Mouse (Mus musculus) embryonic facial prominence, embryonic 15.5 days (tissue): Measurements from ENCODE around the gene Cybrd1. TPM values are rescaled to one million over a fixed set of nuclear protein-coding genes. Genes with fewer than 3 reads are reported as not detected.

Experiments used
- ATAC-seq: fragments of 200-750 bp; cut with Nextera tagmentation; 2 replicates; pipeline ENCODE4 v1.8.0; 2017; ENCODE audit warnings: low read depth, moderate TSS enrichment; ENCODE audit not compliant: insufficient number of reproducible peaks, low FRiP score, low TSS enrichment
- H3K27ac ChIP-seq: fragments of 300-500 bp; sonication (generic); replicated peaks from 2 replicates; pipeline ENCODE4 v1.5.1; 2015; ENCODE audit warnings: mild to moderate bottlenecking, inconsistent platforms
- H3K27me3 ChIP-seq: fragments of 300-500 bp; sonication (generic); 2 replicates; pipeline ENCODE4 v1.6.1; 2015; ENCODE audit warnings: inconsistent platforms
- H3K36me3 ChIP-seq: fragments of 300-500 bp; sonication (generic); 2 replicates; pipeline ENCODE4 v1.6.1; 2015; ENCODE audit warnings: mild to moderate bottlenecking, inconsistent platforms
- H3K4me1 ChIP-seq: fragments of 300-500 bp; sonication (generic); 2 replicates; pipeline ENCODE4 v1.6.1; 2015; ENCODE audit warnings: inconsistent platforms
- H3K4me2 ChIP-seq: fragments of 300-500 bp; sonication (generic); replicated peaks from 2 replicates; pipeline ENCODE4 v1.6.1; 2015; ENCODE audit warnings: mild to moderate bottlenecking, inconsistent platforms
- H3K4me3 ChIP-seq: fragments of 300-500 bp; sonication (generic); replicated peaks from 2 replicates; pipeline ENCODE4 v1.5.1; 2015; ENCODE audit warnings: mild to moderate bottlenecking, inconsistent platforms
- H3K9ac ChIP-seq: fragments of 300-500 bp; sonication (generic); 2 replicates; pipeline ENCODE4 v1.6.1; 2015; ENCODE audit warnings: inconsistent platforms
- H3K9me3 ChIP-seq: fragments of 300-500 bp; sonication (generic); replicated peaks from 2 replicates; pipeline ENCODE4 v1.6.1; 2016; ENCODE audit warnings: inconsistent platforms
- WGBS: fragments of 180-500 bp; shearing (Covaris S2); methylation state at CpG from one replicate; pipeline ENCODE4 v1.1.7; 2015; 5-methylcytosine and 5-hydroxymethylcytosine counted together
- polyA plus RNA-seq: library from polyadenylated mRNA; unstranded; fragments of >200 nt; fragmentation: Nextera tagmentation; extraction: Ambion mirVana; gene quantifications from 2 replicates; pipeline ENCODE4 v1.2.1, GENCODE M21; 2015

Cybrd1 gene
- polyA plus RNA-seq, 1 experiment from 2014 or later = 6.9 TPM

DNA sequence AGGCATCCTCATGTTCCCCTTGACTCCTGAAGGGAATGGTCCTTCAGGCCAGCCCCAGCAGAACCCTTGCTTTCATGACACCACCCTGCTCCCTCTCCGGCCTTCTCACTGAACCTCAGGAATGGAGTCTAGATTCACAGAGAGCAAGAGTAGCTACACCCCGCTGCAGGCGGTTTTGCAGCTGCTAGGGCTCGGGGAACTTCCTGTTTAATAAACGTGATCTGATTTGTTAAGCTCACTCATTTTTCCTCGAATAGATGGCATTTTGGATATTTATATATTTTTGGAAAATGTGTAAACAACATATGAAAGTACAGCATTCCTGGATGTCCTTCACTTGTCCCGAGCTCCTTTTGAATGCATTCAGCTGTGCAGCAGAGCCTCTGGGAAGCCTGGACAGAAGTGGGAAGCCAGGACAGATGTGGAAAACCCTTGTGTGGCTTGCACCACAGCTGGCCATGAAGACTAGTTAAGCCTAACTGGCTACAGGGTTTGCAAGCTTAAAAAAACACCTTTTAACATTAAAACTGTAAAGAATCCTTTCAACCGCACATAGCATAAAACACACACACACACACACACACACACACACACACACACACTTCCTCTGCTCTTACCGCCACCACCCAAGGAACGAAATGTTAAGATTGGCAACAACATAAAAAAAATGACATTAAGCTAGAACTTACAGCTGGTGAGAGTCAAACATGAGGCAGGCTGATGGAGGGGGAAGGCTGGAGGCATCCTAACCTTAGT is 10.2 kb downstream of the Cybrd1 start:
- Histone ChIP-seq H3K4me3 (no peak overlapping the region), H3K27me3 (no peaks in the 10 kb centered on the region), H3K9ac (no peak overlapping the region), H3K9me3 (no peaks in the 10 kb centered on the region), H3K36me3 (0 out of 2 replicates have a peak, but pooled peaks cover 3% of the 10 kb centered on the region), H3K27ac (no peak overlapping the region), H3K4me1 (no peaks in the 10 kb centered on the region; the same call in 1 of the 2 replicates), H3K4me2 (no peak overlapping the region)
- no peak for ATAC-seq
- WGBS = 56% methylated on average over 10 of the region's 10 CpGs

DNA sequence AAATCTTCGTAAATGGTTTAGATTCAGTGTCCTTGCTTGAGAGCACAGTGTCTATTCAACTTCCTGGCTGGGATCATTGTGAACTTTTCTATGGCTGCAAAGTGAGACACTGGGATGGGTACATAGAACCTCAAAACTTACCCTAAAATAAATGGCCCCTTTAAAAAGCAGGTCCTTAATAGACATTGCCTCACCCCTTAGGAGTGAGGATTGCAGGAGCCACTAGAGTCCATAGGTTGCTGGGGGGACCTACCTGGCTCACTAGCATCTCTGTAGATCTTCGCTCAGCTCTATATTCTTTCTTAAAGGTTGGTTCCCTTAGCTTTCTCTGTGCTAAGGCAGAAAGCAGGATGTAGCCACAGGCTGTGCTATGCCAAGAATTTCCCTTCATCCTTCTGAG is 12.6 kb downstream of the Cybrd1 start:
- Histone ChIP-seq H3K27me3 (no peaks in the 10 kb centered on the region), H3K4me2 (no peak overlapping the region), H3K4me1 (no peaks in the 10 kb centered on the region), H3K27ac (no peak overlapping the region), H3K4me3 (no peak overlapping the region), H3K36me3 (peaks cover 5% of the 10 kb centered on the region; the same call in 1 of the 2 replicates), H3K9me3 (no peaks in the 10 kb centered on the region), H3K9ac (no peak overlapping the region)
- 88% methylated on average over 2 of the region's 2 CpGs for WGBS
- ATAC-seq = no peak

DNA sequence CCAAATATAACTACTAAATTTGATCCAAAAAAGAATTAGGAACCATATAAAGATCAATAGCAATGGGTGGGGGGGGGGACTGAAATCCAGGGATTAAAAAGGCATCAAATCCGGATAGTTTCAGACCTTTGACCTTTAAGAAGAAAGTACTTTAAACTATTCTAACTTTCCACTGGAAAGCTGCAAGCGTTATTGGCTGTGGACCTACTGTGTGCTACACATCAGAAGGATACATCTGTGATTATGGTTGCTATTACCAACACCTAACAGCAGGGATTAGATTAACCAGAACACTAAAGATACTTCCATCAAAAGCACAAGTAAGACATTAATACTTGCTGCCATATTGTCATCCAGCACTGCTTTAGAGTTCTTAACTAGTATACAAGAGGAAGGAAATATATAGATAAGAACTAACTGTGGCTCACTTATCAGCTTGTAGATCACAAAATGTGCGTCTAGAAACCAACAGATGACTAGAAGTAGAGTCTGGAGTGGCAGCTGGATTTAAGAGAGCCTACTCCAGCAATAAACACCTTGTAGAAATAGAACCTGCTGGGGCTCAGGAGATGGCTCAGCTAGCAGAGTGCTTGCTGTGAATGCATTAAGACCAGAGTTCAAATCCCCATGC is 14.3 kb downstream of the Cybrd1 start:
- Histone ChIP-seq H3K4me3 (no peak overlapping the region), H3K27me3 (no peaks in the 10 kb centered on the region), H3K27ac (no peak overlapping the region), H3K9ac (no peak overlapping the region), H3K36me3 (peaks cover 10% of the 10 kb centered on the region; the same call in 1 of the 2 replicates), H3K4me2 (no peak overlapping the region), H3K9me3 (no peaks in the 10 kb centered on the region), H3K4me1 (no peaks in the 10 kb centered on the region)
- 75% methylated on average over 3 of the region's 3 CpGs for whole genome bisulfite sequencing
- ATAC-seq = no peak

DNA sequence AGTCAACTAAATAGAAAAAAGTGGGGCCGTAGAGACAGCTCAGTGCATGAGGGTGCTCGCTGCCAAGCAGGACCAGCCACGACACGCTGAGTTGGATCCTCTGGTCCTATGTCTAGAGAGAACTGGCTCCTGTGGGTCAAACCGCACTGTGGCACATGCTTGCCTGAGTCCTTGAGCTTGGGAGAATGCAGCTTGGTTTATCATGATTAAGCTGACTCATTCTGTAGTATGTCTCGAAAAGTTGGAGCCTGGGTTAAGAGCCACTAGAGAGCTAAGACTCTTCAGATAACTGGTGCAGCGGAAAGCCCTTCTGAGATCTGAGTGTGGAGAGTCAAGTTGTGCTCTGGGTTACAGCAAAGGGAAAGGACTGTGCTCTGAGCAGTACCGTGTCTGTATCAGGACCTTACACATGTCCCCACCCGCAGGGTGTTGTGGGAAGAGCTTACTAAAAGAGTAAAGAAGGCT is 16.4 kb downstream of the Cybrd1 start:
- Histone ChIP-seq H3K9me3 (no peaks in the 10 kb centered on the region), H3K27me3 (no peaks in the 10 kb centered on the region), H3K27ac (no peak overlapping the region), H3K4me3 (no peak overlapping the region), H3K4me2 (no peak overlapping the region), H3K4me1 (no peaks in the 10 kb centered on the region), H3K36me3 (peaks cover 18% of the 10 kb centered on the region; the same call in 1 of the 2 replicates), H3K9ac (no peak overlapping the region)
- WGBS = 85% methylated on average over 9 of the region's 9 CpGs
- ATAC-seq = no peak

DNA sequence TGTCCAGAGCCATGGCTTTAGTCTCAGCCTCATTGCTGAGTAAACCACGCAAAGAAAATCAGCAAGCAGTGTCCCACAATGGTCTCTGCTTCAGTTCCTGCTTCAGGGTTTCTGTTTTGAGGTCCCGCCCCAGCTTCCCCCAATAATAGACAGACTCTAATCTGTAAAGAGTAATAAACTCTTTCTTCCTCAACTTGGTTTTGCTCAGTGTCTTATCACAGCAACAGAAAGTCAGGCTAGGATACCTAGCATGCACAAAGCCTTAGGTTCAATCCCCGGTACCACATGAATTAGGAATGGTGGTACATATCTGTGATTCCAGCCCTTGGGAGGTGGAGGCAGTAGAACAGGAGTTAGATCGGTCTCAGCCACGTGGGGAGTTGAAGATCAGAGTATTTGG is 17.1 kb downstream of the Cybrd1 start:
- Histone ChIP-seq H3K27ac (no peak overlapping the region), H3K9me3 (no peaks in the 10 kb centered on the region), H3K27me3 (no peaks in the 10 kb centered on the region), H3K4me3 (no peak overlapping the region), H3K36me3 (peaks cover 18% of the 10 kb centered on the region; the same call in 1 of the 2 replicates), H3K4me1 (no peaks in the 10 kb centered on the region), H3K4me2 (no peak overlapping the region), H3K9ac (no peak overlapping the region)
- ATAC-seq = no peak
- WGBS = 70% methylated on average over 5 of the region's 5 CpGs

DNA sequence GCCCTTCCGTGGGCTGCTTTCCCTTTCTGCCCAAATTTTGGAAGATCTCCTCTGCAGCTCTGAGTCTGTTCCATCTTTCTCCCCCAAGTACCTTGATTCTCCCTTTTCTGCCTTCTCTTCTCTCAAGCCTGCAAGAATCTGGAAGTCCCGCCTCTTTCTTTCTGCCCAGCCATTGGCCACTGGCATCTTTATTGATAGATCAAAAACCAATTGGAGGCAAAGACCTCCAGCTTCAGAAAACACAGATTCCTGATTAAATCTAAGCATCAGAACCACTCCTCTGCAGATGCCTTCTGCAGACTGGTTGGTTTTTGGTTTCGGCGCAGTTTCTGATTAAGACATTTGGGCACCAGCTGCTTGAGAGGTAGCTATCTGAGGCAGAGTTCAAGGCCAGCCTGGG is 22.9 kb downstream of the Cybrd1 start:
- Histone ChIP-seq H3K27me3 (no peaks in the 10 kb centered on the region), H3K4me1 (no peaks in the 10 kb centered on the region), H3K27ac (no peak overlapping the region), H3K9ac (no peak overlapping the region), H3K4me2 (no peak overlapping the region), H3K9me3 (no peaks in the 10 kb centered on the region), H3K36me3 (peaks cover 10% of the 10 kb centered on the region; the same call in 1 of the 2 replicates), H3K4me3 (no peak overlapping the region)
- WGBS = 60% methylated on average over 4 of the region's 4 CpGs
- ATAC-seq = no peak

DNA sequence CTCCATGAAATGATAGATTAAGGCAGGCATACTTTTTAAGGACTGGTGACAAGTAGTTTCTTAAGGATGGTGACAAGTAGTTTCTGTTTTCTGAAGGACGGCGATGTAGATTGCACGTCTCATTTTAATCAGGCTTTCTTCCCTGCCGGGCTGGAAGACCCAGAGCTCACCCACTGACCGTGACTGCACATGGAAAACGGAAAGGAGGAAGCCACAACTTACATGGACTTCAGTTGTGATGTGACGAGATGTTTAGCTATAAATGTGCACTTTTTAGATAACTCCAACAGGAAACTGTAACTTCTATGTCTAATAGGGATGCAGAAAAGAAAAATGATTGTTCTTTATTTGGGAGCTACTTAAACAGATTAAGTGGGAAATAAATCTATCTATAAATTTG is 24.7 kb downstream of the Cybrd1 start:
- Histone ChIP-seq H3K4me1 (no peaks in the 10 kb centered on the region), H3K4me2 (no peak overlapping the region), H3K9me3 (no peaks in the 10 kb centered on the region), H3K27me3 (no peaks in the 10 kb centered on the region), H3K27ac (no peak overlapping the region), H3K36me3 (peaks cover 8% of the 10 kb centered on the region; the same call in 1 of the 2 replicates), H3K9ac (no peak overlapping the region), H3K4me3 (no peak overlapping the region)
- 57% methylated on average over 7 of the region's 7 CpGs for WGBS
- no peak for ATAC-seq

DNA sequence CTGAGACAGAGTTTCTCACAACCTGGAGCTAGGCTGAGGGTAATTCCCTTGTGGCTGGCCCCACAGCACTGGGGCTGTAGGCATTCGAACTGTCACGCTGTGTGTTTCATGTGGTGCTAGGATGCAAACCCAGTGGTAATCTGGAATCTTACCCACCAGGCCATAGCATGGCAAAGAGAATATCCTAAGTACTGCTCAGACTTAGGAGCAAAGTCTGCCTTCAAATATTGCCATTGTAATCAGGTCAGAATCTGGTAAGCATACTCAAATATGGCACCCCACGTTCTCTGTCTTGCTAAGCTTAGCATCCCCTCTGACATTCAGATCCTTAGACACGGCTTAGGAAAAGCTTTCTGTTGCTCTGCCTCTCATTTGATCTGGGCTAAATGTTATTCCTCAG is 28.1 kb downstream of the Cybrd1 start:
- H3K4me1 ChIP-seq = no peaks in the 10 kb centered on the region
- no peak overlapping the region for H3K4me2 ChIP-seq
- H3K27me3 ChIP-seq = no peaks in the 10 kb centered on the region
- no peak overlapping the region for H3K4me3 ChIP-seq
- ATAC-seq = no peak
- H3K36me3 ChIP-seq = no peaks in the 10 kb centered on the region
- no peak overlapping the region for H3K27ac ChIP-seq
- WGBS = 82% methylated on average over 4 of the region's 4 CpGs
- H3K9ac ChIP-seq = no peak overlapping the region
- H3K9me3 ChIP-seq = no peaks in the 10 kb centered on the region

DNA sequence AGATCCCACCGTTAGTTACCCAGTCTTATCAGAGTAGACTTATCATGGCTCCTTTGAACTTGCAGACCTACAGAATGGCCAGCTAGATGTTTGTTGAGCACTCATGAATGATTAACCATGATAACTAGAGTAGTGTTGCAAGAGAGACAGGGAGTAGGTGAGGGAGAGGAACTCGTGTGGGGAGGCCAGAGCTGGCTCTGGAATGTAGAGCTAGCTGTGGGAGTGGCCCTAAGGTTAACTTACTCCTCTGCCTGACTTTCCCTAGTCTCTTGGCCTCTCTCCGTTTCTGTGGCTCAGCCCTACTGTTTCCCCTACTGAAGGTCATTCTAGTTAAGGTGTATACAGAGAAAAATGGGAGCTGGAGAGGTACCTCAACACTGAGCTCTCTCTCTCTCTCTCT is 28.5 kb downstream of the Cybrd1 start:
- Histone ChIP-seq H3K4me3 (no peak overlapping the region), H3K27ac (no peak overlapping the region), H3K4me2 (no peak overlapping the region), H3K9me3 (no peaks in the 10 kb centered on the region), H3K9ac (no peak overlapping the region), H3K27me3 (no peaks in the 10 kb centered on the region), H3K4me1 (no peaks in the 10 kb centered on the region), H3K36me3 (no peaks in the 10 kb centered on the region)
- WGBS = 42% methylated on average over 3 of the region's 3 CpGs
- ATAC-seq = no peak

DNA sequence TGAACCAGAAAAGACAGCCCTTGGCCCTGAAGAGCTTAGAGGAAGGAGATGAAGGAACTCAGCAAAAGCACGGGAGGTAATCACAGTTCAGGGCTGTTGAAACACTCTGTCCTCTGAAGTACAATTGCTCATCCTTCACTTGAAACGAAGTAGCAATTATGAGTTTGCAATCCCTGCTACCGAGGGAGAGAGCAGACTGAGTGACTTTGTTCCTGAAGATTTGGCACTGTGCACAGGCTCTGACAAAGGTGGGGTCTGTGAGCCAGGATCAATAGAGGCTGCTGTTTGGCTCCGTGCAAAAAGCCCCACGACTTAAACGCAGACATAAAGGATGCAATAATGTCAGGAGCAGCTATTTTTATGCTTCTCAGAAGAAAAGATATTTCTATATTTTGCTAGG is 30.1 kb downstream of the Cybrd1 start:
- 39% methylated on average over 6 of the region's 6 CpGs for WGBS
- ATAC-seq = no peak
- H3K4me2 ChIP-seq = no peak overlapping the region
- no peaks in the 10 kb centered on the region for H3K27me3 ChIP-seq
- H3K4me1 ChIP-seq = no peaks in the 10 kb centered on the region
- no peak overlapping the region for H3K4me3 ChIP-seq
- H3K9ac ChIP-seq = no peak overlapping the region
- H3K36me3 ChIP-seq = no peaks in the 10 kb centered on the region
- H3K27ac ChIP-seq = no peak overlapping the region
- no peaks in the 10 kb centered on the region for H3K9me3 ChIP-seq

DNA sequence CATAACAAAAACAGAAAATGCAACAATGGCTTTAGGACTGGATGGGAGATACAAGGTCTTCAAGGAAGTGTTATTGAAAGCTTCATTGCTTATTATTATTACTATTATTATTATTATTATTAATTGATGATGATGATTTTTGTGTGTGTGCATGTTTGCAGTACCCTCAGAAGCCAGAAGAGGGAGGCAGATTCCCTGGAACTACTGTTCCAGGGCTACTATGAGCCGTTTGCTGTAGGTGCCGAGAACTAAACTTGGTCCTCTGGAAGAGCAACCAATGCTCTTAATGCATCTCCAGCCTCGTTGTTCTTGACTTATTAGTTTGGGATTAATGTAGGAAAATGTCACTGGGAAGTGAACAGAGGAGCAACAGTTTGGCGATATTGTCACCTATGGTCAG is 34.4 kb downstream of the Cybrd1 start:
- no peak for ATAC-seq
- H3K4me3 ChIP-seq = no peak overlapping the region
- no peaks in the 10 kb centered on the region for H3K4me1 ChIP-seq
- 91% methylated on average over 4 of the region's 4 CpGs for whole genome bisulfite sequencing
- H3K9ac ChIP-seq = no peak overlapping the region
- H3K4me2 ChIP-seq = no peak overlapping the region
- H3K36me3 ChIP-seq = no peaks in the 10 kb centered on the region
- H3K9me3 ChIP-seq = no peaks in the 10 kb centered on the region
- no peak overlapping the region for H3K27ac ChIP-seq
- no peaks in the 10 kb centered on the region for H3K27me3 ChIP-seq
